Mouse (Mus musculus) ES-E14 (cell line): ENCODE measurements around the gene Hspa1a. TPM values are rescaled to one million over a fixed set of nuclear protein-coding genes. Genes with fewer than 3 reads are reported as not detected.
"Not testable (repeated sequence)": the region's sequence is repeated elsewhere in the genome, so short reads cannot be mapped to it uniquely, and the experiment has no call there.

Source experiments
- DNase-seq: peaks from one replicate; pipeline ENCODE4 v3.0.0-alpha.2; 2013; ENCODE audit warnings: low read depth, low spot score
- H3K27ac ChIP-seq: 2 replicates; pipeline ENCODE4 v1.5.1; 2012; ENCODE audit warnings: low read depth, mild to moderate bottlenecking, low read length, moderate library complexity, mixed read lengths; ENCODE audit not compliant: poor library complexity, insufficient read depth, severe bottlenecking
- H3K36me3 ChIP-seq: 2 replicates; pipeline ENCODE4 v1.6.1; 2012; ENCODE audit warnings: mild to moderate bottlenecking, low read length, moderate library complexity, mixed read lengths; ENCODE audit not compliant: control insufficient read depth, poor library complexity, insufficient read depth, severe bottlenecking
- H3K4me1 ChIP-seq, 2 experiments: fragments of 150-350 bp in 1 of 2; sonication (generic) in 1 of 2; 2 replicates each; pipeline ENCODE4 v1.6.1; 2012; ENCODE audit warnings: low read length in 2 of 2, mild to moderate bottlenecking in 1 of 2, mixed read lengths in 1 of 2; ENCODE audit not compliant: control insufficient read depth in 2 of 2, insufficient read depth in 2 of 2, poor library complexity in 1 of 2
- H3K4me3 ChIP-seq, 2 experiments: fragments of 150-350 bp in 1 of 2; sonication (generic) in 1 of 2; 2 replicates each; pipeline ENCODE4 v1.5.1; 2012; ENCODE audit warnings: low read length in 2 of 2, low read depth in 1 of 2, mild to moderate bottlenecking in 1 of 2, mixed read lengths in 1 of 2; ENCODE audit not compliant: insufficient read depth in 1 of 2, poor library complexity in 1 of 2, severe bottlenecking in 1 of 2
- H3K9ac ChIP-seq: 2 replicates; pipeline ENCODE4 v1.6.1; 2012; ENCODE audit warnings: low read depth, mild to moderate bottlenecking, low read length, mixed read lengths; ENCODE audit not compliant: poor library complexity, insufficient read depth, severe bottlenecking
- H3K9me3 ChIP-seq: fragments of 150-350 bp; sonication (generic); 2 replicates; pipeline ENCODE4 v1.6.1; 2012; ENCODE audit warnings: low read depth, mild to moderate bottlenecking, low read length; ENCODE audit not compliant: control insufficient read depth, insufficient read depth
- CHD2 ChIP-seq: IDR thresholded peaks from 2 replicates; pipeline ENCODE4 v1.6.1; 2014; ENCODE audit warnings: mild to moderate bottlenecking, low read depth, low read length, inconsistent platforms
- HCFC1 ChIP-seq: IDR thresholded peaks from 2 replicates; pipeline ENCODE4 v1.6.1; 2012; ENCODE audit warnings: low read length, inconsistent platforms, borderline replicate concordance; ENCODE audit not compliant: insufficient read depth
- MAFK ChIP-seq: IDR thresholded peaks from 2 replicates; pipeline ENCODE4 v1.6.1; 2014; ENCODE audit warnings: mild to moderate bottlenecking, low read depth, low read length, inconsistent platforms; ENCODE audit not compliant: insufficient read depth
- ZC3H11A ChIP-seq: IDR thresholded peaks from 2 replicates; pipeline ENCODE4 v1.6.1; 2012; ENCODE audit warnings: low read depth, mild to moderate bottlenecking, inconsistent platforms, low read length, borderline replicate concordance
- ZNF384 ChIP-seq: IDR thresholded peaks from 2 replicates; pipeline ENCODE4 v1.6.1; 2012; ENCODE audit warnings: low read depth, low read length, inconsistent platforms
- in situ Hi-C, 2 experiments: fragments of 600-800 bp; cut with MboI; formaldehyde crosslinking; loops; one replicate each; pipeline ENCODE4 v1.15.1; 2025; ENCODE audit warnings: low sequenced_read_pairs in 2 of 2, inconsistent platforms in 1 of 2; ENCODE audit not compliant: unreplicated experiment in 2 of 2
- total RNA-seq: library from RNA; depleted of rRNA; stranded (reverse); fragments of 300-350 nt; gene quantifications from 2 replicates; pipeline ENCODE4 v1.2.3, GENCODE M21; 2012; rRNA removed

Gene Hspa1a
- 5.8 and 5.9 TPM in 2 replicates for total RNA-seq

GRCm38 (mm10) chr17:34972069-34972749 lies at the start of gene Hspa1a, which contains the start of gene Hspa1l:
Gene Hspa1a, minus strand, starts transcription at chr17:34972156.
Gene Hspa1l, plus strand, starts transcription at chr17:34972703.
- H3K4me1 ChIP-seq, in situ Hi-C loops, H3K9me3 ChIP-seq, H3K9ac ChIP-seq, DNase-seq, H3K36me3 ChIP-seq, H3K27ac ChIP-seq: not testable (repeated sequence)
- H3K4me3 ChIP-seq = peak within 1 kb of the TSS; percentile 35; a peak in 3 of 4 replicates

- Histone ChIP-seq H3K4me3 (no peak overlapping the region), H3K36me3 (peaks cover 4% of the 10 kb centered on the region), H3K27ac (no peak overlapping the region)
These were observed 49.3 kb upstream of the Hspa1a start for GRCm38 (mm10) chr17:35021163-35021808.

DNA sequence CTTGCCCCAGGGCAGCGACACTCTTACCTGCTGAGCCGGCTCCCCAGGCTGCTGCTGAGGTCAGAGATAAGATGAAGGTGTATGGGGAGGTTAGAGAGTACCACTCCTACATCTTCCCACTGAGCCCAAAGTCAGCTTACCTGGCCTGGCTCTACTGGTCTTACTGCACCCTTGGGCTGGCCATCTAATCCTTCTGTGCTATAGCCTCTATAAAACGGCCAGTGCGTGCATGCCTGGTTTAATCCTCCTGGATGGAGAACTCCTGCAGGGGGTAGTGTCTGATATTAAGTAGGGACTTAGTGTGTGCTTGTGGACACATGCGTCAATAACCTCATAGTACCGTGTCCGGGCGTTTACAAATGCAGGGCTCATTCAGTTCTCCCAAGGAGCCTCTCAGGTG lies 48.6 kb upstream of the Hspa1a start:
- no peak overlapping the region for H3K27ac ChIP-seq
- no peak for DNase-seq

More at GRCm38 (mm10) chr17:35021163-35021808, 49.3 kb upstream of the Hspa1a start:
- no peak for TF ChIP-seq HCFC1
- no peak for TF ChIP-seq CHD2
- TF ChIP-seq ZNF384 = no peak
- peak; percentile 37; the same call in 1 of the 2 replicates for TF ChIP-seq ZC3H11A
- TF ChIP-seq MAFK = no peak
- Histone ChIP-seq H3K4me1 (peaks cover 2 to 16% of the 10 kb centered on the region in 2 experiments; a peak in 2 of 4 replicates), H3K9ac (peak overlapping the region; percentile 38; the same call in 1 of the 2 replicates), H3K9me3 (no peaks in the 10 kb centered on the region)
- peak; percentile 85 for DNase-seq
- in situ Hi-C loops = loop anchor here in 1 of 2 experiments (25.0 kb wide), 1 partner anchor 91 kb away; the partner anchor contains the start of genes Csnk2b, Gpank1, Ly6g5b and Ly6g5c

GRCm38 (mm10) chr17:35019894-35020293 lies 47.9 kb upstream of the Hspa1a start:
- H3K36me3 ChIP-seq = peaks cover 18% of the 10 kb centered on the region
- peaks cover 2 to 10% of the 10 kb centered on the region in 2 experiments; a peak in 2 of 4 replicates for H3K4me1 ChIP-seq
- H3K27ac ChIP-seq = no peak overlapping the region
- H3K4me3 ChIP-seq = no peak overlapping the region
- no peak overlapping the region for H3K9ac ChIP-seq
- in situ Hi-C loops = loop anchor here in 1 of 2 experiments (25.0 kb wide), 1 partner anchor 92 kb away; the partner anchor contains the start of genes Csnk2b, Gpank1, Ly6g5b and Ly6g5c
- DNase-seq = no peak
- TF ChIP-seq CHD2 (no peak), ZC3H11A (no peak), MAFK (no peak)
- H3K9me3 ChIP-seq = no peaks in the 10 kb centered on the region

More for the DNA sequence above, 48.6 kb upstream of the Hspa1a start:
- Histone ChIP-seq H3K36me3 (peaks cover 12% of the 10 kb centered on the region), H3K9me3 (no peaks in the 10 kb centered on the region), H3K4me1 (peaks cover 2 to 12% of the 10 kb centered on the region in 2 experiments; a peak in 2 of 4 replicates), H3K4me3 (no peak overlapping the region), H3K9ac (no peak overlapping the region)
- in situ Hi-C loops = loop anchor here in 1 of 2 experiments (25.0 kb wide), 1 partner anchor 92 kb away; the partner anchor contains the start of genes Csnk2b, Gpank1, Ly6g5b and Ly6g5c
- TF ChIP-seq ZNF384 = no peak
- TF ChIP-seq CHD2 = no peak
- no peak for TF ChIP-seq ZC3H11A
- TF ChIP-seq HCFC1 = no peak
- TF ChIP-seq MAFK = no peak
